Mouse (Mus musculus) cerebellum, adult 2 months (tissue): ENCODE results near the gene Ppil6.

Source experiments
- CTCF ChIP-seq: fragments of 200-500 bp; IDR thresholded peaks from 2 replicates; pipeline ENCODE4 v1.5.1; 2011; ENCODE audit warnings: low read depth, mild to moderate bottlenecking, control low read depth, low read length, moderate library complexity, borderline replicate concordance; ENCODE audit not compliant: insufficient read depth
- POLR2A ChIP-seq: fragments of 200-500 bp; IDR thresholded peaks from 2 replicates; pipeline ENCODE4 v1.6.1; 2011; ENCODE audit warnings: low read length, control low read depth, borderline replicate concordance; ENCODE audit not compliant: insufficient read depth

- no peak for TF ChIP-seq CTCF
- TF ChIP-seq POLR2A, result no peak
Measured at GRCm38 (mm10) chr10:41488877-41489276, 1.4 kb upstream of the Ppil6 start.
